Mouse (Mus musculus): ENCODE data around the gene Psme1.

GRCm38 (mm10) chr14:55557587-55557986 lies 20.3 kb upstream of the Psme1 start:
- TF ChIP-seq CTCF (IDR thresholded peaks at IDR 0.05) (no peak), POLR2A (IDR thresholded peaks at IDR 0.05; ENCODE audit: insufficient read depth, low read depth, low read length) (no peak)
